Mouse (Mus musculus) spleen, postnatal 4 days (tissue): ENCODE measurements around the gene Rbms3.

ENCODE experiments used
- DNase-seq, 2 experiments: peaks; one replicate each; pipeline ENCODE4 v3.0.0; 2022; ENCODE audit warnings: low spot score in 2 of 2

Rbms3 gene

DNA sequence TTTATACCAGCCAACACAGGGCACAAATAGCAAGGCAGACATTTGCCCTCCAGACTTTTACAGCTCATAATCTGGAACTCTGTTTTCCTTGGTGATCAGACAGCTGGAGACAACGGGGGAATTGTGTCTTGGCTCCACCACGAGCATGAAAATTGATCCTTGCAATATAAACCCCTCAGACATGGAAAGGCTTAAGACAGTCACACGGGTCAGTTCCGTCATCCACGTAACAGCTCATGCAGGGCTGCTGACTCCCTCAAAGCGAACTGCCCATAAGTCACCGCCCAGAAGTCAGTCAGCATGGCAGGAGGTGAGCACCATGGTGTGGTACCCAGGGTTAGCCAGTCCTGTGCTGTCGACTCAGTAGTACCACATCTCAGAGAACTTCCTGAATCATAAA, 794.8 kb downstream of the Rbms3 start:
- DNase-seq = no peak

DNA sequence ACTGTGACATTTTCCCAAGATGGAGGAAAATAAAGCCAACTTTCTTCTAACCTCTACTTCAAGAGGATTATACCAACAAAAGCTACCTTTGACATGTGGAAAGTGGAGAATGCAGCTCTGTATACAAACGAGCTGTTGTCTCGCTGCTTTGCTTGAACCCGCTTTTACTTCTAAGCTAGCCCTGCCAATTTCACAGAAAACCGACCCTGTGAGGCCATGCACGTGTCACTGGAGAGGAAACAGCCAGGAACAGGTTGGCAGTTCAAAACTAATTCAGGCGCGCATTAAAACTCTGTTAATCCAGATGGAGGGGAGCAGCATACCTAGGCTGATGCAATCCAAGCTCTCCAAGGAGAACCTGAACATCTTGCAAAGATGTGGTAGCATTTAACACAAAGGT, 796.0 kb downstream of the Rbms3 start:
- no peak for DNase-seq

- DNase-seq = no peak
Measured at GRCm38 (mm10) chr9:116832822-116833221, 796.9 kb downstream of the Rbms3 start.

DNA sequence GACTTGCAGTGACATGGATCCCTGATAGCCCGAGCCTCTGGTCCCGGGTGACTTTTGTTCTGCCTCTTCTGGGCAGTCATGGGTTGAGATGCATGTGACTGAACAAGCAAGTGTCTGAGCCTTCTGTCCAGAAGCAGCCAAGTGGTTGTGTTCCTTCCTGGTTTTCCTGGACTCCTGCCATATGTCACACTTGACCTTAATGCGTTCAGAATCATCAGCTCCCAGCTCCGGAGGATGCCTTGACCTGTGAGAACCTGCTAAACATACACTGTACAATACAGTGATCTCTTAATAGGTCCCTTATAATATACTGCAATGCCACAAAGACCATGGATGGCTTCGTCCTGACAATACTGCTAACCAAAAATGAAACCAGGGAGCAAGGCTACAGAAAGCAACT, 798.3 kb downstream of the Rbms3 start:
- no peak for DNase-seq

DNA sequence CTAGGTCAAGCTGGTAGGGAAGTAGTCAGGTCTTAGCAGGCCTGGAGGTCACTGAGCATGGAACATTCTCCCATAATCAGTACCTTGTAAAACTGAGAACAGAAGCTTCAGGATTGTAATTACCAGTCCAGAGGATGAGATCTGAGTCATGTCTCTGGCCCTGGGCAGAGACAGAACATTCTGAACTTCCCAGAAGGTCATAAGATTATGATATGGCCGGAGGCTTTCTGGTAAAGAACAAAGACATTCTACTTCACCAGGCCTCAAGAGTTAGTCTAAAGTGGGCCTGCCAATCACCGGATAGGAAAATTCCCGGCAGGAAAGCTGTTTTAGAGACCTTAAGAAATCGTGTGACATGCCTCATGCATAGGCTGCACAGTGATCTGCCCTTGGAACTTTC, 799.8 kb downstream of the Rbms3 start:
- no peak for DNase-seq

GRCm38 (mm10) chr9:116821601-116822000, 808.1 kb downstream of the Rbms3 start:
- DNase-seq = no peak

GRCm38 (mm10) chr9:116817196-116817595, 812.5 kb downstream of the Rbms3 start:
- DNase-seq = no peak

DNA sequence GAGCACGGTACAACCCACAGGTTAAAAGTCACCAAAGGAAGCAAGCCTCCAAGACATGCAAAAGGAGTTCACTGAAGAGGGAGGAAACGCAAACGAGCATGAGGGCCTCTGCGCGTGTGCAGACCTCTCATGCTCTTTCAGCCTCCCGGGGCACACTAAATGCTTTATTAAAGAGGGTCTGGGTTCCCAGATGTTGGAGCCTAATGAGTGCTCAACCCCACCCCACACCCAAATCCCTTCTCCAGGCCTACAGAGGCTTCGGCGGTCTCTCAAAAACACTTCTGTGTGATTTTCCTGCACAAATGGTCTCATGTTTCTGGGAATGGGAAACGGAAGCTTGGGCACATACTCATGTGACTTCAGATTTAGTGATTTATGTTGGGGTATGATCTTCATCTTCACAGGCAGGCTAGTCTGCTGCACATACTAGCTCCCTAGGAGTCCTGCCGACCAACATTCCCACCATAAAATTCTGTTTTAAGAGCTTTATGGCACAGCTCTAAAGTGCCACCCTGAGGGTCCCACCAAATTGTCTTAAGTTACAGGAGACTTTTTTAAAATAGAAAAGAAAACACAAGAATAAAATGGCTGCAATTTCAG, 815.1 kb downstream of the Rbms3 start:
- no peak for DNase-seq

- DNase-seq = no peak
Measured at GRCm38 (mm10) chr9:116813396-116813795, 816.3 kb downstream of the Rbms3 start.

GRCm38 (mm10) chr9:116809260-116809659, 820.5 kb downstream of the Rbms3 start:
- no peak for DNase-seq

GRCm38 (mm10) chr9:116808401-116808800, 821.3 kb downstream of the Rbms3 start:
- no peak for DNase-seq

- DNase-seq = no peak
Measured at GRCm38 (mm10) chr9:116807166-116808081, 822.3 kb downstream of the Rbms3 start.

GRCm38 (mm10) chr9:116803292-116803731, 826.4 kb downstream of the Rbms3 start:
- DNase-seq = no peak

GRCm38 (mm10) chr9:116802602-116803001, 827.1 kb downstream of the Rbms3 start:
- no peak for DNase-seq

GRCm38 (mm10) chr9:116795240-116795955, 834.3 kb downstream of the Rbms3 start:
- no peak for DNase-seq

GRCm38 (mm10) chr9:116791850-116792249, 837.9 kb downstream of the Rbms3 start:
- DNase-seq = no peak

DNA sequence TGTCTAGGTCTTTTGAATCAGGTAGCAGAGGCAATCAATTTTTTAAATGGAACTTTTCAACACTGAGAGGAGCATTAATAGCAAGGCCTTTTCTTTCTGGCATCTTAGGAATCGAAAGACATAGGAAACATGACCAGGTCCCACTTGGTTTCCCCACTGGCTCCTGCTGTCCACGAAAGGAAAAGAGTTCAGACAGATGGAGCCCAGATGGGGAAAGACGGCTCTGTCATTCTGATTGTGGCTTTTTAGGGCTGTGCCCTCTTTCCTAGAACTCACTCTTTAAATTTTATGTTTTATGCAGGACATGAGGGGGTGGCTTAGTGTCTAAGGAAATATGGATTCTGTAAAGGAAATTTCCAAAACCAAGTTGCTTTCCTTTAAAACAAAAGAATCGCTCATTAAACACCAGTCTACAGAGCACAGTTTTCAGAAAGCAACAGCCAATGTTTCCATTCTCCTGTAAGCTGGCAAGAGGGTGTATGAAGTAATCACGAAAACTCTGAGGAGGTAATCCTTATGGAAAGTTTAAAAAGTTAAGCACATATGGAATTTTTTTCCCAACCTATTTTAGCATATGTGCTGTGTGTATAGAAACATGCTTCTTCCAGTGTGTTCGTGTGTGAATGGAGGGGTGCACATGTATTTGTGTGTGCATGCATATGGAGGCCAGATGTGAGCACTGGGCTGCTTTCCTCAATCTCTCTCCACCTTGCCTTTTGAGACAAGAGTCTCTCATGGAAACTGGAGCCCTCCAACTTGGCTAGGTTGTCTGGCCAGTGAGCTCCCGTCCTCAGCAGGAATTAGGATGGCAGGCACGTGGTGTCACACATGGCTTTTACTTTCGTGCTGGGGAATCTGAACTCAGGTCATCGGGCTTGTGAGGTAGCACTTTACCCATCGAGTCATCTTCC, 843.3 kb downstream of the Rbms3 start:
- no peak for DNase-seq

GRCm38 (mm10) chr9:116771820-116772219, 857.9 kb downstream of the Rbms3 start:
- DNase-seq = no peak

DNA sequence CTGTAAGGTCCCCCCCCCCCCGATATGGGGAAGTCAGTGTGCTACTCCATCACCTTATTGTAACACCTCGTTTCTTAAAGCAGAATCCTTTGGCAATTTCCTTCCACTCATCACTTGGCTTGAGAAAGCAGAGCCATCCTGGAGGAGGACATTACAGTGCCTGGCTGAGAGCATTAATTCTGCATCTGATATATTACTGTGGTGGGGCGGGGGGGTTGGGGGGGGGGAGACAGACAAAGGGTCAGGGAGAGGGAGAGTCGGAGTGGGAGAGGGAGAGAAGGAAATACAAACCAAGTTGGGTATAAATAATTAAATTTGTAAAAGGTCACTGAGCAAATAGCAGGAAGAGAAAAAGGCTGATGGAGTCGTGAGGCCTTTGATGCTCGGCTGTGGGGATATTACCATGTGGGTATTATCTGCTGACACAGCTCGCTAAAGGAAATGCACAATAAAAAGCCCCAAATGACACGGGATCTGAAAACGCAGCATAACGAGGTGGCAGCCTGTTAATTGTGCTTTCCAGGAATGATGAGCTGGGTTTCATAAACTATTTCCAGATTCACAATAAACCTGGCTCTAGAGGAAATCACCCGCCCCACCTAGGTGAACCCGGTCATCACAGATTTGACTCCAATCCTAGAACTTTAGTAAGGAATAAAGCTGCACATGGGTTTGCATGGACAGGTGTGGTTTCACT, 860.2 kb downstream of the Rbms3 start:
- DNase-seq = no peak

DNA sequence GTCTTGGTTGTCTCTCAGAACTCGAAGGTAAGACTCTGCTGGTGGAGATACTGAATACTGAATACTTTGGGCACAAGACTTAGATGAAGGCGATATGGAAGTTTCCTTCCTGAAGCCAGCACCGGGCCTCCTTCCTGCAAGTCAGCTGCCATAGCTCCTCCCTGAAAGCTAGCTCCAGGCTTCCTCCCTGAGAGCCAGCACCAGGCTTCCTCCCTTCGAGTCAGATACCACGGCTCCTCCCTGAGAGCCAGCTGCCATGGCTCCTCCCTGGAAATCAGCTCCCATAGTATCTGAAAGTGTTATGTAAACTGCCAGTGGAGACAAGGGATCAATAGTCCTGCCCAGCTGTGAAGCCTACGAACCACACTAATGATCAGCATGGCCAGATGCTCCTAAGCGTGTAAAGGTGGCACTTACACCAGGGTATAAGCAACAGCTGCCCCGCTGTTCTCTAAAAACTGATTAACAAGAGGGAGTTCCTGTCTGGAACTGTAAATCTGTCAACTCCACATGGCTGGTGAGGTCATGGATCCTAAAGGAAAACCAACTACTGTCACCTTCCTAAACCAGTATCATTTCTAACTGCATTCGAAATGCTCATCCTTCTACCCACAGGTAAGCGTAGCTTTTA, 867.2 kb downstream of the Rbms3 start:
- DNase-seq = no peak
